Mouse (Mus musculus): ENCODE results near the gene Actn1. TPM values are rescaled to one million over a fixed set of nuclear protein-coding genes. Genes with fewer than 3 reads are reported as not detected.

The Actn1 gene
- polyA plus RNA-seq, 1 experiment from 2014 or later: 29.4 TPM

GRCm38 (mm10) chr12:80131359-80132249 is 128.6 kb downstream of the Actn1 start:
- peak overlapping the region; percentile 81 for H3K4me2 ChIP-seq
- 0 out of 2 replicates have a peak overlapping the region, but pooled peaks have one; percentile 86 for H3K9ac ChIP-seq
- H3K27me3 ChIP-seq: no peaks in the 10 kb centered on the region
- 52% methylated on average over 17 of the region's 17 CpGs for WGBS
- no peaks in the 10 kb centered on the region for H3K9me3 ChIP-seq
- peak overlapping the region; percentile 99 for H3K27ac ChIP-seq
- H3K4me3 ChIP-seq: peak overlapping the region; percentile 62
- no peak for ATAC-seq (ENCODE audit: insufficient number of reproducible peaks, low FRiP score, low TSS enrichment, low read depth)
- peaks cover 11% of the 10 kb centered on the region; the same call in 1 of the 2 replicates for H3K36me3 ChIP-seq
- H3K4me1 ChIP-seq: peaks cover 47% of the 10 kb centered on the region

GRCm38 (mm10) chr12:80130558-80131358 is 129.4 kb downstream of the Actn1 start:
- no peak overlapping the region for H3K9ac ChIP-seq
- 15% methylated on average over 6 of the region's 6 CpGs for WGBS
- ATAC-seq (ENCODE audit: insufficient number of reproducible peaks, low FRiP score, low TSS enrichment, low read depth): no peak

GRCm38 (mm10) chr12:80129531-80129930 is 130.6 kb downstream of the Actn1 start:
- Histone ChIP-seq H3K9me3 (no peaks in the 10 kb centered on the region), H3K4me3 (no peak overlapping the region), H3K27ac (peak overlapping the region; percentile 99), H3K4me2 (no peak overlapping the region), H3K9ac (no peak overlapping the region), H3K4me1 (peaks cover 39% of the 10 kb centered on the region), H3K36me3 (peaks cover 14% of the 10 kb centered on the region), H3K27me3 (no peaks in the 10 kb centered on the region)
- no peak for ATAC-seq (ENCODE audit: insufficient number of reproducible peaks, low FRiP score, low TSS enrichment, low read depth)
- 97% methylated on average over 8 of the region's 8 CpGs for WGBS

More at GRCm38 (mm10) chr12:80130558-80131358, 129.4 kb downstream of the Actn1 start:
- H3K9me3 ChIP-seq: no peaks in the 10 kb centered on the region
- H3K27me3 ChIP-seq: no peaks in the 10 kb centered on the region
- H3K36me3 ChIP-seq: peaks cover 11% of the 10 kb centered on the region; the same call in 1 of the 2 replicates
- H3K4me3 ChIP-seq: no peak overlapping the region
- H3K4me1 ChIP-seq: peaks cover 41% of the 10 kb centered on the region
- peak overlapping the region; percentile 99 for H3K27ac ChIP-seq
- peak overlapping the region; percentile 81 for H3K4me2 ChIP-seq

DNA sequence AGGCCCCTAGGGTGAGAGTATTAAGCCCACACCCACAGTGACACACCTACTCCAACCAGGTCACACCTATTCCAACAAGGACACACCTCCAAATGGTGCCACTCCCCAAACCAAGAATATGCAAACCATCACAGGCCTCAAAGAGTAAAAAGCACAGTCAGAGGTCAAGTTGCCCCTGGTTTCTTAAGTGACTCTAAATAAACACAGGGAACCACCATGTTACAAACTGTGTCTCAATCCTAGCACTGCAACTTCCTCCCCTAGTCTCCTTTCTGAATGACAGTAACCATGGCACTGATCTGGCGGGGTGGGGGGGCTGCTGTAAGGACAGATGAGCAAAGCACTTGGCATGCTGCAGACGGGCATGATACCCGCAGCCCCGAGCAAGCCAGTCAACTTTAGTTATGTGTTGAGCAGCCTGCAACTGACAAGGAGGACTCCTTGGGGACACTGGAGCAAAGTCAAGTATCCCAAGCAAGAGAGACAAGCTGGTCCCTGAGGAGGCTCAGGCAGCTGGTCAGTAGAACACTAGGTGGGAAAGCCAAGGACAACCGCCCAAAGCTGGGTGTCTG is 132.9 kb downstream of the Actn1 start:
- H3K4me1 ChIP-seq: peaks cover 52% of the 10 kb centered on the region
- H3K9me3 ChIP-seq: no peaks in the 10 kb centered on the region
- no peak overlapping the region for H3K27ac ChIP-seq
- no peak overlapping the region for H3K4me2 ChIP-seq
- H3K4me3 ChIP-seq: no peak overlapping the region
- no peak for ATAC-seq (ENCODE audit: insufficient number of reproducible peaks, low FRiP score, low TSS enrichment, low read depth)
- H3K27me3 ChIP-seq: no peaks in the 10 kb centered on the region
- 86% methylated on average over 5 of the region's 5 CpGs for WGBS
- peaks cover 19% of the 10 kb centered on the region for H3K36me3 ChIP-seq
- H3K9ac ChIP-seq: no peak overlapping the region

DNA sequence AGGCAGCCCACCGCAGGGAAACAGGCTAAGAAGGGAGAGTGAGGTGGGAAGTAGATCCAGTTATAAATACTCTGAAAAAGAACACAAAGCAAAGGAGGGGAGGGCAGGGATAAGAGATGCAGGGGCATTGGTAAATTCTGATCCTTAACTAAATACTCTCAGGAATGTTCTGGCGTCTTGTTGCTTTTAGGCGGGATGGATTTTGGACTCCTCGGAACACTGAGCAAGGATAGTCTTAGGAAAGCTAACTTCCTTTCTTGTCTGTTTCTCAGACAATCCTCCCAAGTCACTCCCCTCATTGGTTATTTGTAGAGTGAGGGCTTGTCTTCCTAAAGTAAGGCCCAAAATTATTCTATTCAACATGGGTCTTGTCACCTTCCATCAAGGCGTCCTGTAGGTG is 134.9 kb downstream of the Actn1 start:
- ATAC-seq (ENCODE audit: insufficient number of reproducible peaks, low FRiP score, low TSS enrichment, low read depth): no peak
- Histone ChIP-seq H3K4me2 (no peak overlapping the region), H3K36me3 (peaks cover 24% of the 10 kb centered on the region), H3K9me3 (no peaks in the 10 kb centered on the region), H3K9ac (no peak overlapping the region), H3K27me3 (no peaks in the 10 kb centered on the region), H3K27ac (no peak overlapping the region), H3K4me1 (peaks cover 36% of the 10 kb centered on the region), H3K4me3 (no peak overlapping the region)
- 88% methylated on average over 5 of the region's 5 CpGs for WGBS

- WGBS: 57% methylated on average over 3 of the region's 3 CpGs
- H3K9ac ChIP-seq: no peak overlapping the region
- no peak overlapping the region for H3K27ac ChIP-seq
- peaks cover 27% of the 10 kb centered on the region for H3K36me3 ChIP-seq
- no peak overlapping the region for H3K4me2 ChIP-seq
- H3K9me3 ChIP-seq: no peaks in the 10 kb centered on the region
- no peaks in the 10 kb centered on the region for H3K27me3 ChIP-seq
- H3K4me3 ChIP-seq: no peak overlapping the region
- ATAC-seq (ENCODE audit: insufficient number of reproducible peaks, low FRiP score, low TSS enrichment, low read depth): no peak
- peaks cover 31% of the 10 kb centered on the region for H3K4me1 ChIP-seq
Measured at GRCm38 (mm10) chr12:80124756-80125155, 135.4 kb downstream of the Actn1 start.

- Histone ChIP-seq H3K9ac (no peak overlapping the region), H3K27me3 (no peaks in the 10 kb centered on the region), H3K27ac (no peak overlapping the region), H3K4me2 (no peak overlapping the region), H3K4me3 (no peak overlapping the region), H3K4me1 (peaks cover 25% of the 10 kb centered on the region), H3K36me3 (peaks cover 29% of the 10 kb centered on the region), H3K9me3 (no peaks in the 10 kb centered on the region)
- ATAC-seq (ENCODE audit: insufficient number of reproducible peaks, low FRiP score, low TSS enrichment, low read depth): no peak
- WGBS: 64% methylated on average over 3 of the region's 3 CpGs
Measured at GRCm38 (mm10) chr12:80124211-80124610, 136.0 kb downstream of the Actn1 start.

DNA sequence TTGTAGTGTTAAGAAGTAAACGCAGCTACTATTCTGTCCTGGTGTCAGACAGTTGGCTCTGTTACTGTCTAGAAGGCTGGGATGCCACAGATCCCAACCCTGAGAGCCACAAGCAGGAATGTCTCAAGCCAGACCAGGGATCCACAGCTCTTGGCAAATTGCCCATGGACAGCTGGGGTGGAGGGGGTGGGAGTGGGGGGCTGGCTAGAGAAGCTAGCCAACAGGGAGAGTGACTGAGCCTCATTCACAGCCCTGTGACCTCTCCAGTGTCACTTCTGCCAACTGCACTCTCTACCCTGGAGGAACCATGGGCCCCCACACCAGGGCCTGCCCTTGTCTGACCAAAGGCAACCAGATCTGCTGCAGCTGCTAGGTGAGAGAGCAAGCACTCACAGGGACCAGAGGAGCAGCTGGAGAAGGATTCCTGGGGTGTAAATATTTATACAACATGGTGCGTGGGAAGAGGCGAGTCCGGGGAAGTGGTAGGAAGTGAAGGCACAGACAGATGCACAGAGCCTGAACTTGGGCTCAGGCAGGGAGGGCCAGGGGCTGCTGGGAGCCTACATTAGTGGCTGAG is 136.9 kb downstream of the Actn1 start:
- H3K9ac ChIP-seq: no peak overlapping the region
- WGBS: 52% methylated on average over 4 of the region's 4 CpGs
- H3K9me3 ChIP-seq: no peaks in the 10 kb centered on the region
- peaks cover 29% of the 10 kb centered on the region for H3K36me3 ChIP-seq
- ATAC-seq (ENCODE audit: insufficient number of reproducible peaks, low FRiP score, low TSS enrichment, low read depth): peak; percentile 81; the same call in 1 of the 2 replicates
- no peaks in the 10 kb centered on the region for H3K27me3 ChIP-seq
- H3K4me2 ChIP-seq: no peak overlapping the region
- H3K27ac ChIP-seq: peak overlapping the region; percentile 48
- peaks cover 23% of the 10 kb centered on the region for H3K4me1 ChIP-seq
- no peak overlapping the region for H3K4me3 ChIP-seq

DNA sequence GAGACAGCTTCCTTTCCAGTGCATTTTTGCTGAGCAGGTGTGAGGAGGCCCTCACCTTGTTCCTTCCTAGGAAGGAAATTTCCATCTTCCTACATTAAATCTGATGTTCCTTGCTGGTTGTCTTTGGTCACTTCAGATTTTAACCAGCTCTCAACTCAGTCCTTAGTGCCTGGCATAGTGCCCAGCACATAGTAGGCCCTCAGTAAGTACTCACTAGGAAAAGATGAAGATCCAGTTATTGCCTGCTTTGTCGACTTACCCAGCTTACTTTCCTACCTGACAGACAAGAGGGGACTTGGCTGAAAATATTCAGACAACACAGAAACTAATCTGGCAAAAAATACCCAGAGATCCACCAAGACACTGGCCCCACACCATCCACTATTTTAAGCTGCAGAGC is 138.7 kb downstream of the Actn1 start:
- 67% methylated on average over 1 of the region's 1 CpGs for WGBS
- Histone ChIP-seq H3K4me1 (peaks cover 29% of the 10 kb centered on the region), H3K27ac (peak overlapping the region; percentile 47; the same call in 1 of the 2 replicates)

GRCm38 (mm10) chr12:80118588-80118987 is 141.6 kb downstream of the Actn1 start:
- Histone ChIP-seq H3K4me1 (peaks cover 26% of the 10 kb centered on the region), H3K4me3 (no peak overlapping the region), H3K27me3 (no peaks in the 10 kb centered on the region), H3K36me3 (peaks cover 10% of the 10 kb centered on the region), H3K4me2 (no peak overlapping the region), H3K9ac (no peak overlapping the region), H3K9me3 (no peaks in the 10 kb centered on the region), H3K27ac (no peak overlapping the region)
- ATAC-seq (ENCODE audit: insufficient number of reproducible peaks, low FRiP score, low TSS enrichment, low read depth): no peak
- 93% methylated on average over 1 of the region's 1 CpGs for WGBS

More for the DNA sequence above, 138.7 kb downstream of the Actn1 start:
- H3K4me3 ChIP-seq: no peak overlapping the region
- H3K4me2 ChIP-seq: no peak overlapping the region
- ATAC-seq (ENCODE audit: insufficient number of reproducible peaks, low FRiP score, low TSS enrichment, low read depth): no peak
- no peak overlapping the region for H3K9ac ChIP-seq
- H3K27me3 ChIP-seq: no peaks in the 10 kb centered on the region
- peaks cover 18% of the 10 kb centered on the region for H3K36me3 ChIP-seq
- no peaks in the 10 kb centered on the region for H3K9me3 ChIP-seq
